Mouse (Mus musculus): ENCODE measurements around the gene Otp.

Otp gene

GRCm38 (mm10) chr13:94883163-94883965 is 8.0 kb downstream of the Otp start:
- TF ChIP-seq GATA4 (IDR thresholded peaks at IDR 0.05; ENCODE audit: insufficient replicate concordance, low read length) = no peak

- TF ChIP-seq GATA4 (IDR thresholded peaks at IDR 0.05; ENCODE audit: insufficient replicate concordance, low read length) = no peak
Measured at GRCm38 (mm10) chr13:94883966-94884960, 8.9 kb downstream of the Otp start.

GRCm38 (mm10) chr13:94885291-94886235 is 10.2 kb downstream of the Otp start:
- no peak for TF ChIP-seq GATA4 (IDR thresholded peaks at IDR 0.05; ENCODE audit: insufficient replicate concordance, low read length)

GRCm38 (mm10) chr13:94907841-94908240 is 32.4 kb downstream of the Otp start:
- no peak for TF ChIP-seq GATA4 (IDR thresholded peaks at IDR 0.05; ENCODE audit: insufficient replicate concordance, low read length)

GRCm38 (mm10) chr13:94912961-94913360 is 37.6 kb downstream of the Otp start:
- TF ChIP-seq GATA4 (IDR thresholded peaks at IDR 0.05; ENCODE audit: insufficient replicate concordance, low read length) = no peak

GRCm38 (mm10) chr13:94915654-94916053 is 40.3 kb downstream of the Otp start:
- no peak for TF ChIP-seq GATA4 (IDR thresholded peaks at IDR 0.05; ENCODE audit: insufficient replicate concordance, low read length)

GRCm38 (mm10) chr13:94928086-94928485 is 52.7 kb downstream of the Otp start:
- TF ChIP-seq GATA4 (IDR thresholded peaks at IDR 0.05; ENCODE audit: insufficient replicate concordance, low read length) = no peak

Data from liver, adult (tissue).